Mouse (Mus musculus) olfactory bulb, adult 2 months (tissue): Measurements from ENCODE around the gene Kalrn.

Experiments used
- CTCF ChIP-seq: fragments of 200-500 bp; IDR thresholded peaks from 2 replicates; pipeline ENCODE4 v1.5.1; 2012; ENCODE audit warnings: low read depth, mild to moderate bottlenecking, low read length, moderate library complexity; ENCODE audit not compliant: insufficient read depth
- POLR2A ChIP-seq: fragments of 200-500 bp; IDR thresholded peaks from 2 replicates; pipeline ENCODE4 v1.6.1; 2012; ENCODE audit warnings: mild to moderate bottlenecking, low read depth, low read length, moderate library complexity; ENCODE audit not compliant: insufficient read depth

DNA sequence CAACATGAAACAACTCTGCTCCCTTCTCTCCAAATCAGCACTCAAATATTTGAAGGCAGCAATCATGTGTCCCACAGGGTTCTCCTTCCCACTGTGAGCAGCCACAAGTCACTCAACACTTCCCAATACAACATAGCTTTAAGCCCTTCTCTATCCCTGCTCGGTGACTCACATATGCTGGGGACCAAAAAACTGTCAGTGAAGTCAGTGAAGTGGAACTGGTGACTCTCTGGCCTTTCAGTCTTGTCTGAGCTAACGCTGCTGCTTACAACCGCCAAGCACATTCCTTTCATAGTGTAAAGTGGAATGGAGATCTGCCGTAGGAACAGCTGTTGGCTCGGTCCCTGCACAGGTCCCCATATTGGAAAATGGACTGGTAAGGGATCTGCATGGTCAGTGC, 241.7 kb downstream of the Kalrn start:
- no peak for TF ChIP-seq CTCF
- TF ChIP-seq POLR2A: no peak
